Mouse (Mus musculus) liver, embryonic 15.5 days (tissue): ENCODE results near the gene Pld1. TPM values are rescaled to one million over a fixed set of nuclear protein-coding genes. Genes with fewer than 3 reads are reported as not detected.

Experiments used
- ATAC-seq: fragments of 200-750 bp; cut with Nextera tagmentation; 2 replicates; pipeline ENCODE4 v1.8.0; 2017; ENCODE audit warnings: moderate number of reproducible peaks, mild to moderate bottlenecking, moderate library complexity; ENCODE audit not compliant: insufficient read depth
- H3K27ac ChIP-seq: fragments of 300-500 bp; sonication (generic); replicated peaks from 2 replicates; pipeline ENCODE4 v1.5.1; 2015; ENCODE audit warnings: mild to moderate bottlenecking, inconsistent platforms
- H3K27me3 ChIP-seq: fragments of 300-500 bp; sonication (generic); 2 replicates; pipeline ENCODE4 v1.6.1; 2015; ENCODE audit warnings: mild to moderate bottlenecking, inconsistent platforms
- H3K36me3 ChIP-seq: fragments of 300-500 bp; sonication (generic); replicated peaks from 2 replicates; pipeline ENCODE4 v1.6.1; 2015; ENCODE audit warnings: moderate library complexity, mild to moderate bottlenecking, inconsistent platforms
- H3K4me1 ChIP-seq: fragments of 300-500 bp; sonication (generic); replicated peaks from 2 replicates; pipeline ENCODE4 v1.6.1; 2015; ENCODE audit warnings: inconsistent platforms
- H3K4me2 ChIP-seq: fragments of 300-500 bp; sonication (generic); 2 replicates; pipeline ENCODE4 v1.6.1; 2015; ENCODE audit warnings: moderate library complexity, mild to moderate bottlenecking, inconsistent platforms
- H3K4me3 ChIP-seq: fragments of 300-500 bp; sonication (generic); replicated peaks from 2 replicates; pipeline ENCODE4 v1.5.1; 2015; ENCODE audit warnings: mild to moderate bottlenecking, inconsistent platforms
- H3K9ac ChIP-seq: fragments of 300-500 bp; sonication (generic); 2 replicates; pipeline ENCODE4 v1.6.1; 2015; ENCODE audit warnings: moderate library complexity, mild to moderate bottlenecking, inconsistent platforms
- H3K9me3 ChIP-seq: fragments of 300-500 bp; sonication (generic); replicated peaks from 2 replicates; pipeline ENCODE4 v1.6.1; 2016; ENCODE audit warnings: inconsistent platforms
- WGBS: fragments of 180-500 bp; shearing (Covaris S2); methylation state at CpG from one replicate; pipeline ENCODE4 v1.1.7; 2015; ENCODE audit warnings: mixed read lengths; ENCODE audit not compliant: insufficient replicate concordance; 5-methylcytosine and 5-hydroxymethylcytosine counted together
- polyA plus RNA-seq: library from polyadenylated mRNA; unstranded; fragments of >200 nt; fragmentation: Nextera tagmentation; extraction: Ambion mirVana; gene quantifications from 2 replicates; pipeline ENCODE4 v1.2.1, GENCODE M21; 2015

Pld1 gene
- polyA plus RNA-seq: 4.7 and 5.6 TPM in 2 replicates

- ATAC-seq: peak; percentile 66
- Histone ChIP-seq H3K27me3 (peaks cover 13% of the 10 kb centered on the region; the same call in 1 of the 2 replicates), H3K36me3 (no peaks in the 10 kb centered on the region), H3K9ac (peak within 1 kb of the TSS; percentile 54; the same call in 1 of the 2 replicates), H3K9me3 (no peaks in the 10 kb centered on the region), H3K4me1 (peaks cover 18% of the 10 kb centered on the region), H3K4me3 (peak within 1 kb of the TSS; percentile 61), H3K4me2 (peak within 1 kb of the TSS; percentile 69), H3K27ac (peak within 1 kb of the TSS; percentile 74)
- WGBS: 1% methylated on average over 63 of the region's 68 CpGs
These were observed at the start of gene Pld1 for GRCm38 (mm10) chr3:27938381-27939323. Pld1 (plus strand) TSS chr3:27938695.

- no peak within 1 kb of the TSS for H3K4me3 ChIP-seq
- H3K4me2 ChIP-seq: no peak within 1 kb of the TSS
- no peaks in the 10 kb centered on the region for H3K36me3 ChIP-seq
- H3K9me3 ChIP-seq: no peaks in the 10 kb centered on the region
- H3K27ac ChIP-seq: no peak within 1 kb of the TSS
- 40% methylated on average over 8 of the region's 8 CpGs for WGBS
- no peaks in the 10 kb centered on the region for H3K27me3 ChIP-seq
- no peak within 1 kb of the TSS for H3K9ac ChIP-seq
- ATAC-seq: no peak
- H3K4me1 ChIP-seq: peaks cover 19% of the 10 kb centered on the region
These were observed 42.1 kb upstream of the Pld1 start, which contains the start of gene Tmem212 for GRCm38 (mm10) chr3:27896318-27896892. Tmem212 (minus strand) TSS chr3:27896368.

GRCm38 (mm10) chr3:27898178-27898577 is 40.3 kb upstream of the Pld1 start:
- 0 out of 2 replicates have a peak, but pooled peaks have one; percentile 47 for ATAC-seq
- H3K27ac ChIP-seq: no peak overlapping the region

GRCm38 (mm10) chr3:27899012-27899726 is 39.3 kb upstream of the Pld1 start:
- H3K9ac ChIP-seq: no peak overlapping the region
- peaks cover 19% of the 10 kb centered on the region for H3K4me1 ChIP-seq
- no peaks in the 10 kb centered on the region for H3K27me3 ChIP-seq
- no peak overlapping the region for H3K4me3 ChIP-seq
- no peaks in the 10 kb centered on the region for H3K9me3 ChIP-seq
- WGBS: 31% methylated on average over 13 of the region's 13 CpGs
- H3K4me2 ChIP-seq: peak overlapping the region; percentile 18
- H3K36me3 ChIP-seq: no peaks in the 10 kb centered on the region
- peak; percentile 31; the same call in 1 of the 2 replicates for ATAC-seq
- peak overlapping the region; percentile 51; the same call in 1 of the 2 replicates for H3K27ac ChIP-seq

More at GRCm38 (mm10) chr3:27898178-27898577, 40.3 kb upstream of the Pld1 start:
- Histone ChIP-seq H3K4me2 (no peak overlapping the region), H3K9ac (no peak overlapping the region), H3K9me3 (no peaks in the 10 kb centered on the region), H3K27me3 (no peaks in the 10 kb centered on the region), H3K4me3 (no peak overlapping the region), H3K4me1 (peaks cover 19% of the 10 kb centered on the region), H3K36me3 (no peaks in the 10 kb centered on the region)
- WGBS: 36% methylated on average over 10 of the region's 10 CpGs

DNA sequence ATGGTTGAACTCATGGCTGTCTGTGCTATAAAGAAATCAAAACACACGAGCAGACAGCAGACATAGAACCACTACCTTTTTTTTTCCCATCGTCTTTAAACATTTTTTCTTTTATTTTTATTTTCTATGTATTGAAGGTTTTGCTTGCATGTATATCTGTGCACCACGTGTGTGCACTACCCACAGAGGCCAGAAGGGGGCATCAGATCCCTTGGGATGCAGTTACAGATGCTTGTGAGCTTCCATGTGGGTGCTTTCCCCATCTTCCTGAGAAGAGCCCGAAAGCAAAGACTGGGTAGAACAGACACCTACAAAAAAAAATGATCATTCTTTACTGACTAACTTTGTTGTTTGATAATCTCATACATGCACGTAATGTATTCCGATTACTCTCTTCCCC is 36.6 kb upstream of the Pld1 start:
- no peak overlapping the region for H3K4me2 ChIP-seq
- H3K4me3 ChIP-seq: no peak overlapping the region
- no peak overlapping the region for H3K9ac ChIP-seq
- ATAC-seq: no peak
- H3K27ac ChIP-seq: no peak overlapping the region
- no peaks in the 10 kb centered on the region for H3K27me3 ChIP-seq
- H3K9me3 ChIP-seq: no peaks in the 10 kb centered on the region
- no peaks in the 10 kb centered on the region for H3K36me3 ChIP-seq
- peaks cover 29% of the 10 kb centered on the region for H3K4me1 ChIP-seq
- 76% methylated on average over 6 of the region's 6 CpGs for WGBS

DNA sequence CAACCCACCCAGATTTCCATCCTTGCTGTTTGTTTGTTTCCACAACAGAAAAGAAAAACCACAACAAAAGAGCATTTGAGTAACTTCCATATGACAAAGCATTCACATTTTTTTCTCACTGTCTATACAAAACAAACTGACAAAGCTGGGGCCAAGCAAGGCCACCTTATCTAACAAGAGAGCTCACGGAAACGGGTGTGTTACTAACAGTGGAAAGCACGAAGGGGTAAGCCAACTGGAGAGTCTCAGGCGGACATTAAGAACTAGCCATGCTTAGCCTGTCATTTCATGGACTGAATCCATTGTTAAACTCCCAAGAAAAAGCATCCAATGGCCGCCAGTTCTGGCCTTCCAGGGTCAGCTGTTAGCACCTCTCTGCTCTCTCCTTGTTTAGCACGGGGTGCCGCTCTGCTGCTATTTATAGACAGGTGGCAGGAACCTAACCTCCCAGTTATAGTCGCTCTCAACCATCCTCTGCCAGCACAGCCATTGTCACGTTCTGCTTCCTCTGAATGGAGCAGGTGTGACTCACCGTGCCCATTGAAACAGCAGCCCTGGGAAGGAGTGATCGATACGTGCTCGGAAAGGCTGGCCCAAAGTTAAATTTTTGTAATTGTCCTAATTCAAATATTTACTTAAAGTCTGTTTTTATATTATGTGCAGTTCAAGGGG is 33.7 kb upstream of the Pld1 start:
- no peak overlapping the region; the same call in 1 of the 2 replicates for H3K4me2 ChIP-seq
- ATAC-seq: peak; percentile 58
- no peaks in the 10 kb centered on the region for H3K9me3 ChIP-seq
- no peaks in the 10 kb centered on the region for H3K36me3 ChIP-seq
- peak overlapping the region; percentile 22; the same call in 1 of the 2 replicates for H3K27ac ChIP-seq
- no peaks in the 10 kb centered on the region for H3K27me3 ChIP-seq
- no peak overlapping the region for H3K9ac ChIP-seq
- 15% methylated on average over 13 of the region's 13 CpGs for WGBS
- H3K4me3 ChIP-seq: no peak overlapping the region
- H3K4me1 ChIP-seq: peaks cover 9% of the 10 kb centered on the region; the same call in 1 of the 2 replicates

GRCm38 (mm10) chr3:27906647-27907209 is 31.8 kb upstream of the Pld1 start:
- Histone ChIP-seq H3K9me3 (no peaks in the 10 kb centered on the region), H3K27ac (0 out of 2 replicates have a peak overlapping the region, but pooled peaks have one; percentile 9), H3K36me3 (no peaks in the 10 kb centered on the region), H3K9ac (no peak overlapping the region), H3K27me3 (no peaks in the 10 kb centered on the region), H3K4me1 (peaks cover 9% of the 10 kb centered on the region; the same call in 1 of the 2 replicates), H3K4me2 (no peak overlapping the region), H3K4me3 (no peak overlapping the region)
- WGBS: 62% methylated on average over 7 of the region's 7 CpGs
- no peak for ATAC-seq

DNA sequence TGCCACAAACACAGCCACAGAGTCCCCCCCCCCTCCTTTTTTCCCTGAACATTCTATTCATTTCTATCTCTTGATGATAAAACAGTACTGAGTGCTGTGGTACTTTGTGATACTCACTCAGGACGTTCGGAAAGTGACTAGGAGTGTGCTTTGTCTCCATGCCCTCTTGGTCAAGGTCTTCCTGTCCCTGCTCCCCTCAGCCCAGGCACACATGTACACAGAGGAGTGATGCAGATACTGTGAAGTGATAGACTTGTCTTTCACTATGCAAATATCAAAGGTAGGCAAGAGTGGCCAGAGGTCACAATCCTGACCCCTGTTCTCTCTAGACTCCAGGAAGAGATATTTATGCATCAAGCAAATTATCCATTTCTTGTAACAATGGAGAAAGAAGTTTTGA is 31.2 kb upstream of the Pld1 start:
- no peaks in the 10 kb centered on the region for H3K27me3 ChIP-seq
- 49% methylated on average over 2 of the region's 2 CpGs for WGBS
- H3K27ac ChIP-seq: 0 out of 2 replicates have a peak overlapping the region, but pooled peaks have one; percentile 9
- H3K9ac ChIP-seq: no peak overlapping the region
- H3K4me1 ChIP-seq: peaks cover 9% of the 10 kb centered on the region; the same call in 1 of the 2 replicates
- no peak overlapping the region for H3K4me3 ChIP-seq
- H3K36me3 ChIP-seq: no peaks in the 10 kb centered on the region
- ATAC-seq: peak; percentile 60
- no peaks in the 10 kb centered on the region for H3K9me3 ChIP-seq
- H3K4me2 ChIP-seq: no peak overlapping the region

DNA sequence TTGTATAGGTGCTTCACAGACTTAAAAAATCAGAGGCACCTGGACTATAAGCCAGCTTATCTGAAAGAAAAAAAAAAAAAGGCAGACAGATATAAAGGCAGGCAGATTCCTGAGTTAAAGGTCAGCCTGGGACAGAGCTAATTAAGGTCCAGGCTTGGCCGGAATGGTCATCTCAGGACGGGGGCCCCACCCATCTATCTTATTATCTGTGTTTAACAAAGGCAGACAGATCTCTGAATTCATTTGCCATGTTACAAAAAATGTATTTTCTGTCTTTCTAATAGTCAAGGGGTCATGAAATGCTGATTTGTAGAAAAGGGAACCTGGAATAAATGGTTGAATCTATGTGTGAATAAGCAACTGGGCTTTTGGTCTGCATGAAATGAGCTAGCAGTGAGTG is 30.2 kb upstream of the Pld1 start:
- Histone ChIP-seq H3K27ac (no peak overlapping the region), H3K27me3 (no peaks in the 10 kb centered on the region), H3K36me3 (no peaks in the 10 kb centered on the region), H3K9me3 (no peaks in the 10 kb centered on the region), H3K4me3 (no peak overlapping the region), H3K4me2 (no peak overlapping the region), H3K4me1 (peaks cover 9% of the 10 kb centered on the region; the same call in 1 of the 2 replicates), H3K9ac (no peak overlapping the region)
- no peak for ATAC-seq
- WGBS: 62% methylated on average over 2 of the region's 2 CpGs

GRCm38 (mm10) chr3:27909016-27909415 is 29.5 kb upstream of the Pld1 start:
- Histone ChIP-seq H3K9ac (no peak overlapping the region), H3K4me2 (no peak overlapping the region), H3K9me3 (no peaks in the 10 kb centered on the region), H3K27me3 (no peaks in the 10 kb centered on the region), H3K27ac (no peak overlapping the region), H3K4me3 (no peak overlapping the region), H3K36me3 (no peaks in the 10 kb centered on the region), H3K4me1 (peaks cover 9% of the 10 kb centered on the region; the same call in 1 of the 2 replicates)
- no peak for ATAC-seq
- 68% methylated on average over 3 of the region's 3 CpGs for WGBS
